Comparison of ENCODE assay signal across 16 mouse cellular contexts in genomic region chr1:60488635-60489034, GRCm38 (mm10).
"Had no signal": no experiment of that assay in that cellular context is flagged by ENCODE, and none has a peak within 500 bp of the region (broad histone marks: within the 10 kb centered on the region; RNA-seq: fewer than 3 reads in every experiment).

No protein-coding gene starts in this region.

- DNase-seq: kidney, adult 11 months; kidney, adult 9 months; kidney, postnatal 36 days; lung, embryonic 14.5 days; lung, postnatal 10 days; lung, postnatal 4 days; midbrain, embryonic 14.5 days; retina, postnatal 1 day; spleen, adult 18-20 months; thymus, adult 2 months; thymus, postnatal 25 days had no signal

- H3K4me3 ChIP-seq: limb, embryonic 15.5 days; liver, embryonic 12.5 days; midbrain, embryonic 10.5 days; neural tube, embryonic 12.5 days had no signal

- H3K27ac ChIP-seq: kidney, postnatal 0 days; limb, embryonic 15.5 days; liver, embryonic 12.5 days; midbrain, embryonic 10.5 days; neural tube, embryonic 12.5 days had no signal

- H3K4me1 ChIP-seq: limb, embryonic 15.5 days; liver, embryonic 12.5 days; midbrain, embryonic 10.5 days; neural tube, embryonic 12.5 days had no signal
